Mouse (Mus musculus) lung, adult 2 months (tissue): ENCODE measurements around the gene Vegfa. TPM values are rescaled to one million over a fixed set of nuclear protein-coding genes. Genes with fewer than 3 reads are reported as not detected.

Experiments used
- DNase-seq: peaks from one replicate; pipeline ENCODE4 v3.0.0; 2022
- H3K4me1 ChIP-seq: fragments of 200-500 bp; 2 replicates; pipeline ENCODE4 v1.6.1; 2011; ENCODE audit warnings: low read length; ENCODE audit not compliant: control insufficient read depth, insufficient read depth
- H3K4me3 ChIP-seq: fragments of 200-500 bp; replicated peaks from 2 replicates; pipeline ENCODE3; 2011; ENCODE audit warnings: low read depth, mild to moderate bottlenecking, control low read depth, low read length; ENCODE audit errors: extremely low read depth
- CTCF ChIP-seq: fragments of 200-500 bp; IDR thresholded peaks from 2 replicates; pipeline ENCODE4 v1.5.1; 2011; ENCODE audit warnings: mild to moderate bottlenecking, low read length, control low read depth; ENCODE audit not compliant: insufficient read depth
- POLR2A ChIP-seq: fragments of 200-500 bp; IDR thresholded peaks from 2 replicates; pipeline ENCODE4 v1.6.1; 2011; ENCODE audit warnings: low read depth, mild to moderate bottlenecking, control low read depth, low read length, borderline replicate concordance; ENCODE audit errors: extremely low read depth
- WGBS: fragments of 180-500 bp; shearing (Covaris S2); methylation state at CpG from one replicate; pipeline ENCODE4 v1.1.7; 2018; 5-methylcytosine and 5-hydroxymethylcytosine counted together
- polyA plus RNA-seq: library from polyadenylated mRNA; depleted of rRNA; stranded (reverse); fragments of >200 nt; gene quantifications from 2 replicates; pipeline ENCODE4 v1.2.3, GENCODE M21; 2012

The Vegfa gene
- polyA plus RNA-seq, 1 experiment: 1,453 TPM

DNA sequence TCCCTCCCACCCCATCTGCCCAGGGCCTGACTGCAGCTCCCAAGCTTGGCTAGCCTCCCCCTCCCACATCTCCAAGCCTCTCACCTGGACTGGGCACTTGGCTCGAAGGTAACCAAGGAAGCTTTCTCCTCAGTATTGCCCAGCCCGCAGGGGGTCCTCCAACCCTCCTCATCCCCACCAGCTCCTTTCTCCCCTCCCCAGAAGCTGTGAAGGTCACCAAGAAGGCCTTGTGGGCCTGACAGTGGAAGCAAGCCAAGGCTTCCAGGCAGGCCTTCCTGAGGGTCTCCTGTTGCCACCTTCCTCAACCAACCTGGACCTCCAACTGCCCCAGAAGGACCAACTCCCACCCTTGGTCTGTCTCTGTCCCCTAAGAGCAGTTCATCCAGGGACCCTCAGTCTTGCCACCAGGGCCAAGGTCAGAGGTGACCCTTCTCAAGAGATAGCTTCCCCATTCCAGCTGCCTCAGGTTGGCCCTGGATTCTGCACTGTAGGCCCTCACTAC lies 3.1 kb downstream of the Vegfa start:
- WGBS: 48% methylated on average over 2 of the region's 2 CpGs
- peaks cover 6% of the 10 kb centered on the region; the same call in 1 of the 2 replicates for H3K4me1 ChIP-seq

GRCm38 (mm10) chr17:46028210-46029051 lies 3.7 kb downstream of the Vegfa start:
- WGBS: 23% methylated on average over 15 of the region's 15 CpGs
- peaks cover 6% of the 10 kb centered on the region; the same call in 1 of the 2 replicates for H3K4me1 ChIP-seq
- no peak; the same call in 1 of the 2 replicates for TF ChIP-seq POLR2A
- no peak for TF ChIP-seq CTCF
- no peak for DNase-seq
- H3K4me3 ChIP-seq: peak overlapping the region; percentile 91

More for the DNA sequence above, 3.1 kb downstream of the Vegfa start:
- no peak for DNase-seq
- H3K4me3 ChIP-seq: peak overlapping the region; percentile 91
- no peak for TF ChIP-seq CTCF
- TF ChIP-seq POLR2A: peak; percentile 4; the same call in 1 of the 2 replicates

DNA sequence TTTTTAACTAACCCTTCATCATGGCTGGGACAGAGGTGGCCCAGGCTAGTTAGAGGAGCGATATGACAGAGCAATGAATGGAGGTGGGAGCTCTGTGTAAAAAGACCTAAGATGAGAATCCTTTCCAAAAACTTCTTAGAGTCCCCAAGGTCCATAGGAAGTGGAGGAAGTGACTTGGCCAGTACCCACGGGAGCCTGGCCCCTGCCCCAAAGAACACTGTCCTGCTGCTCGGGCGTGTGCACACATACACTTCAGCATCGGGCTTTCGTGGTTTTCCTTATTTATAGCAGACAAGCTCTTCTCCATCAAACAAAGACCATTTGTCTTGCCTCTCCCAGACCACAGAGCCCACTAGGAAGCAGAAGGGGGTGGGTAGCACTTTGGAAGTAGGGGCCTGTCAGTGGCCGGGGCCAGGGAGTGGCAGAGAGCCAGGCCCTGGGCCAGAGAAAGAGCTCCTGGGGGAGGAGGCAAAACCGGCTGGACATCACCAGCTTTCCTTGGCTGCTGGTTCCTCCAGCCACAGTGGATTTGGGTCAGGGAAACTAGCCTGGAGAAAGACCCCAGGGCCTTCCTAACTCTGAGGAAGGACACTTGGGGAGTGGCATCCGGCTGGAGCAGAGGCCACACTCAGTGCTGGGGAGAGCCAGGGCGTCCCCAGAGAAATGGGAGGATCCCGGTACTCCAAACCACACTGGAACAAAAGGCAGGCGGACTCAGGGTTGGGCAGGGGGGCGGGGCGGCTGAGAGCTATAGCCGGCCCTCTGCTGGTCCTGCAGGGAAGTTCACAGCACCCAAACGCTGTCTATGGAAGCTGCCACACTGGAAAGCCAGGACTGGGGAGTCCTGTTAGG lies 4.9 kb downstream of the Vegfa start:
- peak; percentile 76 for DNase-seq
- 12% methylated on average over 16 of the region's 16 CpGs for WGBS

DNA sequence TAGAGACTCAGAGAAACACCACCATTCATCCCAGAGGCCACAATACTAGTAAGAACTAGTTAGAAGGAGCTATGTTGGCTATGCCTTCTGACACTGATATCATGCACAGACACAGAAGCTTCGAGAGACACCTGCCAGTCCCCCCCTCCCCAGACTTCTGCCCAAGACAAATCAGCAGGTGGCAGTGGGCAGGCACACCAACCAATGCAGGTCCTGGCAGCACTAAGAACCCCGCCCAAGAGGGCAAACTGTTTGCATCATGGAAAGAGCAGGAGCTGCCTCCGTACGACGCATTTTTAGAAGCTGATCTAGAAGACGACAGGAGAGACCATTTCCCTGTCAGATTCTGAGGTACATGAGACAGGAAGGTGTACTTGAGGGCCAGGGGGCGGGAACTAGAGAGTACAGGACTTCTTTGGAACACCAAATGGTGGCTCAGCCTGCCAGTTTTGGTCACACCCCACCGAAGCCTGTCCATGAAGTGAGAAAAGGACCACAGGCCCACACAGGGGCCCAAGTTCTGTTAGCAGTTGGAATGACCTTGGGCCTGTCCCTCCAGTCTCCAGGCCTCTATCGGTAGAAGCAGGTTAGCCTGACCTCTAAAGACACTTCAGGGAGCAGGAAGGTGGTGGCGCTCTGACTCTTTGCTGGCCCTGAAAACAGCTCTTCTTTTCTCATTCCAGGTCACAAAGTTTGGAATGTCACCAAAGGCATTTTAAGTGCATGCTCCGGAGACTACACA lies 6.1 kb downstream of the Vegfa start:
- H3K4me1 ChIP-seq: peaks cover 6% of the 10 kb centered on the region; the same call in 1 of the 2 replicates
- TF ChIP-seq POLR2A (no peak), CTCF (no peak)
- no peak overlapping the region for H3K4me3 ChIP-seq
- no peak for DNase-seq
- WGBS: 51% methylated on average over 11 of the region's 11 CpGs

More for the DNA sequence above, 4.9 kb downstream of the Vegfa start:
- Histone ChIP-seq H3K4me1 (peaks cover 6% of the 10 kb centered on the region; the same call in 1 of the 2 replicates), H3K4me3 (peak overlapping the region; percentile 20)
- no peak for TF ChIP-seq POLR2A
- peak; percentile 44; the same call in 1 of the 2 replicates for TF ChIP-seq CTCF

GRCm38 (mm10) chr17:46025207-46025606 lies 7.0 kb downstream of the Vegfa start:
- WGBS: 86% methylated on average over 15 of the region's 15 CpGs
- Histone ChIP-seq H3K4me3 (no peak overlapping the region), H3K4me1 (peaks cover 6% of the 10 kb centered on the region; the same call in 1 of the 2 replicates)
- TF ChIP-seq POLR2A (no peak), CTCF (no peak)
- DNase-seq: no peak

- TF ChIP-seq CTCF (no peak), POLR2A (no peak)
- WGBS: 88% methylated on average over 5 of the region's 5 CpGs
- Histone ChIP-seq H3K4me3 (no peak overlapping the region), H3K4me1 (peaks cover 6% of the 10 kb centered on the region; the same call in 1 of the 2 replicates)
- no peak for DNase-seq
These were observed 8.0 kb downstream of the Vegfa start for GRCm38 (mm10) chr17:46024192-46024591.

- no peak for TF ChIP-seq CTCF
- TF ChIP-seq POLR2A: no peak
- H3K4me3 ChIP-seq: no peak overlapping the region
- DNase-seq: no peak
- WGBS: 89% methylated on average over 8 of the region's 8 CpGs
- H3K4me1 ChIP-seq: peaks cover 6% of the 10 kb centered on the region; the same call in 1 of the 2 replicates
These were observed 8.6 kb downstream of the Vegfa start for GRCm38 (mm10) chr17:46023572-46023971.

DNA sequence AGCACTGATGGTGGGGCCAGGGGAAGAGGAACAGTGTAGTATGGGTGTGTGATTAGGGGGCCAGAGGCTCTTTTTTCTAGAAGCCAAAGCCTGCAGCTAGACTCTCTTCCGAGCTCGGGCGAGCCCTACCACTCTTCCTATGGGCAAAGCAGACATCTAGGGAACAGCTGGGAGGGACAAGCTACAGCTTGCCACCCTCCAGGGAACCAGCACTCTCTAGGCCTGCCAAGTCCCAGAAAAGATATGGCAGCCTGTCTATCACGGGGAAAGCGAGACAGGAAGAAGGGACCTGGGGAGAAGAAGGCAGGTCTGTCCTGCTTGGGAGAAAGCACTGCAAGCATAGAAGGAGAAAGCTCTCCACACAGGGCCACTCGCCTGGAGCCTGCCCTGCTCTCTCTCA lies 9.2 kb downstream of the Vegfa start:
- Histone ChIP-seq H3K4me3 (no peak overlapping the region), H3K4me1 (peaks cover 6% of the 10 kb centered on the region; the same call in 1 of the 2 replicates)
- DNase-seq: no peak
- 71% methylated on average over 6 of the region's 6 CpGs for WGBS
- TF ChIP-seq CTCF: no peak
- TF ChIP-seq POLR2A: no peak

DNA sequence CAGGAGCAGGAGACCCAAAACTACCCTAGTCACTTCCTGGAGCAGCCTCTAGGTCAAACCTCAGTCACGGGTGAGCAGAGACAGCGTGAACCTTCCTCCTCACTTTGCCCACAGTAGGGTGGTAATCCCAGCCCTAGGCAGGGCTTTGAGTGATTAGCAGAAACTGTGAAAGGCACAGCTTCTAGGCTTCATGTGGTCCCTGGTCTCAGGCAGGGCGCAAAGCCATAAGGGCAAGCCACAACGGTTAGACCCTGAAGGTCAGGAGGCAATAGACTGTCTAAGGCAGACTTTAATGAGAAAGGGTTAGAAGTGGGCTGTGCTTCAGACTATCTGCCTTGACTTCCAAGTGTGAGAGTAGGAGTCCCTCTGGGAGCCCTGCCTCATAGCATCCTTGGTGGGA lies 9.7 kb downstream of the Vegfa start:
- WGBS: 79% methylated on average over 4 of the region's 4 CpGs
- TF ChIP-seq POLR2A: no peak
- no peak for TF ChIP-seq CTCF
- no peak overlapping the region for H3K4me3 ChIP-seq
- DNase-seq: no peak
- H3K4me1 ChIP-seq: peaks cover 6% of the 10 kb centered on the region; the same call in 1 of the 2 replicates
